Mouse (Mus musculus) ES-E14 (cell line): Measurements from ENCODE around the gene Cacna1g.

ENCODE experiments used
- HCFC1 ChIP-seq: IDR thresholded peaks from 2 replicates; pipeline ENCODE4 v1.6.1; 2012; ENCODE audit warnings: low read length, inconsistent platforms, borderline replicate concordance; ENCODE audit not compliant: insufficient read depth
- MAFK ChIP-seq: IDR thresholded peaks from 2 replicates; pipeline ENCODE4 v1.6.1; 2014; ENCODE audit warnings: mild to moderate bottlenecking, low read depth, low read length, inconsistent platforms; ENCODE audit not compliant: insufficient read depth
- ZC3H11A ChIP-seq: IDR thresholded peaks from 2 replicates; pipeline ENCODE4 v1.6.1; 2012; ENCODE audit warnings: low read depth, mild to moderate bottlenecking, inconsistent platforms, low read length, borderline replicate concordance

DNA sequence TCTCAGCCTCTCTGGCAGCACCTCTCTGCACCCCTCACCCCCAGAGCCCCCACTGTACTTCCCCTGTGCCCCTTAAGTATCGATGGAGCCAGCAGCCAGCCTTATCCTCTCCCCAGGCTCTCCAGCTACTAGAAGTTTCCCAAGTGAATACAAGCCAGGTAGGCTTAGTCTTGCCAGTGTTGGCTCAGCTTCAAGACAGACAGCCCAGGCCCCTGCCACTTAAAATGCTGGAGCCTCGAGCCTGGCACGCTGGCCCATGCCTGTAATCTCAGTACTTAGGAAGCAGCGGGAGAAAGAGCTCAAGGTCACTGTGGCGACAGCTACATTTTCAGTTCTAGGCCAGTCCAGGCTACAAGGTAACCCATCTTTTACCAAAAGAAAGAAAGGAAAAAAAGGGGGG lies 24.1 kb downstream of the Cacna1g start:
- TF ChIP-seq HCFC1 (no peak), MAFK (no peak), ZC3H11A (no peak)
